Mouse (Mus musculus) macrophage (primary cell): Measurements from ENCODE around the gene Coq10b. TPM values are rescaled to one million over a fixed set of nuclear protein-coding genes. Genes with fewer than 3 reads are reported as not detected.

ENCODE experiments used
- H3K27ac ChIP-seq: fragments of 350-480 bp; formaldehyde crosslinking; 2 replicates; pipeline ENCODE4 v1.9.0; 2021
- H3K36me3 ChIP-seq: fragments of 350-480 bp; formaldehyde crosslinking; 2 replicates; pipeline ENCODE4 v1.9.0; 2021; ENCODE audit errors: inconsistent target
- H3K4me3 ChIP-seq: fragments of 350-480 bp; formaldehyde crosslinking; 2 replicates; pipeline ENCODE4 v1.9.0; 2021; ENCODE audit errors: inconsistent target
- H3K79me2 ChIP-seq: fragments of 350-480 bp; formaldehyde crosslinking; 2 replicates; pipeline ENCODE4 v1.9.0; 2021; ENCODE audit errors: inconsistent target
- WGBS: methylation state at CpG from one replicate; pipeline ENCODE4 v1.1.7; 2026; ENCODE audit warnings: inconsistent platforms; ENCODE audit not compliant: missing documents; 5-methylcytosine and 5-hydroxymethylcytosine counted together
- polyA plus RNA-seq: library from polyadenylated mRNA; stranded (reverse); fragments of 250-400 nt; gene quantifications from 3 replicates; pipeline ENCODE4 v1.2.4, GENCODE M21; 2018; ENCODE audit warnings: inconsistent platforms

Coq10b gene
- polyA plus RNA-seq, 1 experiment from 2014 or later: 15.3 TPM

GRCm38 (mm10) chr1:55108473-55108872 is 55.9 kb downstream of the Coq10b start:
- Histone ChIP-seq H3K27ac (no peak overlapping the region), H3K36me3 (no peaks in the 10 kb centered on the region), H3K4me3 (no peak overlapping the region), H3K79me2 (no peaks in the 10 kb centered on the region)
- WGBS: 57% methylated on average over 2 of the region's 2 CpGs

GRCm38 (mm10) chr1:55109066-55109766 is 56.6 kb downstream of the Coq10b start:
- Histone ChIP-seq H3K79me2 (no peaks in the 10 kb centered on the region), H3K27ac (no peak overlapping the region), H3K4me3 (no peak overlapping the region), H3K36me3 (no peaks in the 10 kb centered on the region)
- 100% methylated on average over 4 of the region's 4 CpGs for WGBS

Other genes starting within 250 kb of the Coq10b start
- 20.2 to 33.0 TPM (median 32.0 TPM) in 3 replicates for gene Ankrd44, start 126.4 kb upstream of the Coq10b start, polyA plus RNA-seq
- gene Sf3b1, start 25.3 kb upstream of the Coq10b start, polyA plus RNA-seq: 84.4 to 101 TPM (median 86.5 TPM) in 3 replicates
- 207 to 271 TPM (median 256 TPM) in 3 replicates for gene Hspe1, start 35.4 kb downstream of the Coq10b start, polyA plus RNA-seq
- gene Hspd1, start 35.5 kb downstream of the Coq10b start, polyA plus RNA-seq: 107 to 280 TPM (median 197 TPM) in 3 replicates
- 32.8 to 41.0 TPM (median 37.8 TPM) in 3 replicates for gene Mob4, start 78.5 kb downstream of the Coq10b start, polyA plus RNA-seq
- gene Rftn2, start 174.0 kb downstream of the Coq10b start, polyA plus RNA-seq: 1.1 to 2.8 TPM (median 1.6 TPM) in 3 replicates
- gene Mars2, start 184.4 kb downstream of the Coq10b start, polyA plus RNA-seq: 0.86 to 1.8 TPM (median 0.86 TPM) in 3 replicates